Mouse (Mus musculus) frontal cortex, postnatal 25 days (tissue): ENCODE results near the gene Clba1.
A peak's percentile ranks its signal among the peaks of the same experiment; 100 is the strongest.

Experiments used
- DNase-seq, 2 experiments: peaks; one replicate each; pipeline ENCODE4 v3.0.0; 2022; ENCODE audit warnings: low spot score in 2 of 2

The Clba1 gene

GRCm38 (mm10) chr12:112794998-112795397, 13.7 kb upstream of the Clba1 start:
- DNase-seq, result no peak

GRCm38 (mm10) chr12:112795466-112796104, 13.2 kb upstream of the Clba1 start:
- no peak for DNase-seq

- no peak for DNase-seq
Observed at GRCm38 (mm10) chr12:112796551-112797510, 11.9 kb upstream of the Clba1 start.

- DNase-seq, result no peak
Observed at GRCm38 (mm10) chr12:112797672-112798331, 10.9 kb upstream of the Clba1 start.

GRCm38 (mm10) chr12:112798332-112798681, 10.4 kb upstream of the Clba1 start:
- DNase-seq, result no peak

- no peak for DNase-seq
Observed at GRCm38 (mm10) chr12:112798716-112799115, 10.0 kb upstream of the Clba1 start.

- no peak for DNase-seq
Observed at GRCm38 (mm10) chr12:112799237-112799970, 9.3 kb upstream of the Clba1 start.

- peak; percentile 59 for DNase-seq
Observed at GRCm38 (mm10) chr12:112800476-112800875, 8.3 kb upstream of the Clba1 start.

- DNase-seq, result no peak
Observed at GRCm38 (mm10) chr12:112801864-112802846, 6.6 kb upstream of the Clba1 start, which contains the start of gene Ahnak2. Ahnak2 (minus strand) TSS chr12:112802657.

- no peak for DNase-seq
Observed at GRCm38 (mm10) chr12:112802917-112803316, 5.8 kb upstream of the Clba1 start.

- no peak for DNase-seq
Observed at GRCm38 (mm10) chr12:112804046-112804445, 4.7 kb upstream of the Clba1 start.

GRCm38 (mm10) chr12:112806044-112806443, 2.7 kb upstream of the Clba1 start:
- DNase-seq, result no peak

GRCm38 (mm10) chr12:112807796-112808195, 941 bp upstream of the Clba1 start:
- DNase-seq, result no peak

GRCm38 (mm10) chr12:112808212-112808586, 538 bp upstream of the Clba1 start:
- DNase-seq, result no peak

- no peak for DNase-seq
Observed at GRCm38 (mm10) chr12:112809641-112810040, 904 bp downstream of the Clba1 start.

GRCm38 (mm10) chr12:112810092-112810885, 1.6 kb downstream of the Clba1 start:
- no peak for DNase-seq

GRCm38 (mm10) chr12:112813370-112813769, 4.6 kb downstream of the Clba1 start:
- DNase-seq, result no peak

GRCm38 (mm10) chr12:112814682-112815470, 6.1 kb downstream of the Clba1 start:
- no peak for DNase-seq

GRCm38 (mm10) chr12:112816294-112816693, 7.6 kb downstream of the Clba1 start:
- peak in 1 of 2 experiments; percentile 42 for DNase-seq
